Mouse (Mus musculus): ENCODE results near the gene Cwc25. TPM values are rescaled to one million over a fixed set of nuclear protein-coding genes. Genes with fewer than 3 reads are reported as not detected.

Cwc25 gene
- total RNA-seq, 2 experiments from 2014 or later, result 6.2 to 6.5 TPM

DNA sequence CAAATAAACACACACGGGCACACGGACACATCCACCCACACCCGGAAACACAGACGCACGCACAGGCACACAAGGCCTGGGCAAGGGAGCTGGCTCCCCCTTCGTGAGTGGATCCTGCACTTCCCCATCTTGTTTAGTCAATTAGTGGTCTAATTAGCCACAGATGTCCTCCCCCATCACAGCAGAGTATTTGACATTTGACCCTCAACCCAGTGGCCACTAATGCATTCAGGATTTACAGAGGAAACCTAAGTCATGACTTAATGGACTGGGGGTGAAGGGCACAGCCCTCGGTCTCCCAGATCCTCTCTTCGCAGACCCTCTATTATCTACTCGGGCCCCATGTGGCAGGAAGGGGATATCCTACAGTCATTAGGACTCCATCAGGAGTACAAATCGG, 32.7 kb downstream of the Cwc25 start:
- DNase-seq, result no peak
- no peak overlapping the region for H3K4me3 ChIP-seq
- intact Hi-C loops (cut with DNase I), result loop anchor here (2.0 kb wide), 1 partner anchor 15 kb away; no protein-coding TSS in a partner anchor
- no peak for TF ChIP-seq CTCF (IDR thresholded peaks at IDR 0.05)
- H3K27ac ChIP-seq, result no peak overlapping the region

DNA sequence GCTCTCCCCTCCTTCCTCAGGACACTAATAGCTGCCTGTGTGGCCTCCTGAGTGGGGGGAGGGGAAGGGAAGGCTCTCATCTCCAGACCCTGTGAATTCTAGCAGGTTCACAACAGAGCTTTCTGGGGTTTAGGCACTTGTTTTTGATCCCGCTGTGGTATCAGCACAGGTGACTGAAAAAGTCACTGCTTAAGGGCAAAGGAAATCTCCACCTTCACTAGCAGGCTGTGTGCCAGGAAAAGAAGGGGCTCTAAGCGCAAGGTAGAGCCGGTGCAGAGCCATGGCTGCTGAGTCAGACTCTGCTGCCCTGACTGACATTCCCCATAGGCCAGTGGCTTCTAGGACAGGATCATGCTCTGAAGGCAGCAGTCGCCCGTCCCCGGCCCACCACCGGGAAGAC, 37.6 kb downstream of the Cwc25 start:
- H3K4me3 ChIP-seq, result no peak overlapping the region; the same call in 1 of the 2 replicates
- intact Hi-C loops (cut with DNase I), result no loop called here
- H3K27ac ChIP-seq, result peak overlapping the region; percentile 72
- TF ChIP-seq CTCF (IDR thresholded peaks at IDR 0.05), result no peak
- no peak for DNase-seq

DNA sequence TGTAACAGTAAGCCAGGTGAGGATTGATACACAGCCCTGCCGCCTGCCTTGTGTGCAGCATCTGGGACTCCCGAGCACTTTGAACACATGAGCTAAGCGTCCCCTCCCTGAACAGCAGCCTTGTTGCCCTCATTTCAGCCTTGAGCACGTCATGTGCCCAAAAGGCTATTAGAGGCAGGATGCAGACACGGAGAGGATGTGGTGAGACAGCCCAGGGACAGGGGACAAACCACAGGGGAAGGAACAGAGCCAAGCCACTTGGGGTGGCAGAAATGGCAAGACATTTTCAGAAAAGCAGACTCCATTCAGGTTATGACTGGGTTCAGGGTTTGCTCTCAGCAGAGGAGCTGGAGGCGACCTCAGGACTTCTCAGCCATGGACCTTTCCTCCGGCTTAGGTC, 38.0 kb downstream of the Cwc25 start:
- intact Hi-C loops (cut with DNase I), result no loop called here
- H3K27ac ChIP-seq, result peak overlapping the region; percentile 72
- DNase-seq, result no peak
- no peak for TF ChIP-seq CTCF (IDR thresholded peaks at IDR 0.05)
- H3K4me3 ChIP-seq, result no peak overlapping the region; the same call in 1 of the 2 replicates

DNA sequence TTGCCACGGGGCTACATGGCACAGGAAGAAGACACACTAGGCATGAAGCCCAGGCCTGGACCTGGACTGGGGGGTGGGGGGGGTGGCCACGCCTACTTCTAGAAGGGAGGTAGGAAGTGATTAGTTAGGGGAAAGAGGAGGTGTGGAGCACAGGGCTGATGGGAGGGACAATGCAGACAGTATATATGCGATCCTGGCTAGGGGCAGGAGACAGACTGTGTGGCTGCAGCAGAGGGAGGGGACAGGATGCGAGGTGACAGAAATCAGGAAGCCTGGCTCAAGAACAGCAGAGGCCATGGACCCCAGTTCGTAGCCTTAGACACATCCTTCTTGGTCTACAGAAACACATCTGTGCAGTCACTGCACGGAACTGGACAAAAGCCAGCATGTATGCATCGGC, 42.6 kb downstream of the Cwc25 start:
- no peak for TF ChIP-seq CTCF (IDR thresholded peaks at IDR 0.05)
- Histone ChIP-seq H3K27ac (no peak overlapping the region), H3K4me3 (no peak overlapping the region)
- intact Hi-C loops (cut with DNase I), result no loop called here
- no peak for DNase-seq

DNA sequence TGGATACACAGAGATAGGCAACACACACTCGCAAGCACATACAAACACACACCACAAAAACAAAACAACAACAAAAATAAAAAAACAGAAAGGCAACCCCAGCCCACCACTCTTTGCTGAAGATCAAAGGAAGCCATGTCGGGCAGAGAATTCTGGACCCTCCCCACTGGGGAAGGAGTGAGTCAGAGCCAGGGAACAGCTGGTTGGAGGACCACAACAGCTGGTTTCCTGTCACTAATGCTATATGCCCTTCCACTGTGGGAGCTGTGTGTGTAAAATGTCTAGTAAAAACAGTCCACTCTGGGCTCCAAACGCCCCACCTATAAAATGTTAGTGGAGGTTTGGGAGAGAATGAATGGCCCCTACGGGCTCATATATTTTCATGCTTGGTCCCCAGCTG, 45.0 kb downstream of the Cwc25 start:
- TF ChIP-seq CTCF (IDR thresholded peaks at IDR 0.05), result no peak
- no peak overlapping the region for H3K4me3 ChIP-seq

DNA sequence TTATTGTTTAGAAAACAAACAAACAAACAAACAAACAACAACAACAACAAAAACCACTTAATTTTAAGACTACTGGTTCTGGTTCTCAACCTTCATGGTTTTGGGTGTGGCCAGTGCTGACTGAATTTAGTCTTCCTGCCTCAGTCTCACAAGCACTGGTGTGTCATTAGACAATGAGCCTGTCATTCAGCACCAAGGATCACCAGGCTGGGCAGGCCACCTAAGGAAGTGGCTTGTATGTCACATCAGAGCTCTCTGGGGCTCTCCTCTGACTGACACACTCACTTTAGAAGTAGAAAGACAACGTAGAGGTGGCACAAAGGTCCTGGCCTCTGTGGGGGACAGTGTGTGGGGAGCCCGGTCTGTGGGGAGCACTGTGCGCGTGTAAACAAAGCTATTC, 47.3 kb downstream of the Cwc25 start:
- no peak for DNase-seq
- intact Hi-C loops (cut with DNase I), result loop anchor here (2.0 kb wide), 1 partner anchor 14 kb away; no protein-coding TSS in a partner anchor
- Histone ChIP-seq H3K4me3 (no peak overlapping the region), H3K27ac (peak overlapping the region; percentile 87; the same call in 1 of the 2 replicates)
- TF ChIP-seq CTCF (IDR thresholded peaks at IDR 0.05), result no peak

More for the DNA sequence above, 45.0 kb downstream of the Cwc25 start:
- intact Hi-C loops (cut with DNase I), result no loop called here
- no peak for DNase-seq
- no peak overlapping the region for H3K27ac ChIP-seq

DNA sequence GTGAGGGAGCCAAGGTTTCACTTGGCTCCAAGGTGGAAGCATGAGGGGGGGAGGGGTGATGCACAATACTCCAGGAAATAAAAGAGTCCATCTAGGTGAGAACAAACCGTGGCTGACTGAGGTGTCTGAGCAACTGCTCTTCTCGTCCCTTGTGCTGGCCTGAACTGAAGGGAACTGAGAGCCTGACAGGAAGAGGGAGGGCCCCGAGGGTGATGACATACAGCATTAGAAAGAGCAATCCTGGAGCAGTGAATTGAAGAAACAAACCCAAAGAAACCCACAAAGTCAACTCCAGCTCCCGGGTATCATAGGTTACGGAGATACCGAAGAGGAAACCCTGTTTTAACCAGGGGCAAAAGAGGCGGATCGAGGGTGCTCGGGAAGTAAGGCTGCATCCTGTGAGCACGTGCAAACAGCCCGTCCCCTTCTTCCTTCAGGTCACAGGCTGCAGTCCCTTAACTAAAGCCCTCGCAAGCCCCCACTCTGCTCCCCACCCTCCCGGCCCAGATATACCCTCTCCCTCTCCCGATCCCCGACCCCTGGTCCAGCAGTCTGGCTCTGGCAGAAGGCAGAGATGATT, 48.0 kb downstream of the Cwc25 start:
- Histone ChIP-seq H3K4me3 (no peak overlapping the region), H3K27ac (peak overlapping the region; percentile 87; the same call in 1 of the 2 replicates)
- no peak for TF ChIP-seq CTCF (IDR thresholded peaks at IDR 0.05)
- intact Hi-C loops (cut with DNase I), result loop anchor here (2.0 kb wide), 1 partner anchor 14 kb away; no protein-coding TSS in a partner anchor
- DNase-seq, result no peak

DNA sequence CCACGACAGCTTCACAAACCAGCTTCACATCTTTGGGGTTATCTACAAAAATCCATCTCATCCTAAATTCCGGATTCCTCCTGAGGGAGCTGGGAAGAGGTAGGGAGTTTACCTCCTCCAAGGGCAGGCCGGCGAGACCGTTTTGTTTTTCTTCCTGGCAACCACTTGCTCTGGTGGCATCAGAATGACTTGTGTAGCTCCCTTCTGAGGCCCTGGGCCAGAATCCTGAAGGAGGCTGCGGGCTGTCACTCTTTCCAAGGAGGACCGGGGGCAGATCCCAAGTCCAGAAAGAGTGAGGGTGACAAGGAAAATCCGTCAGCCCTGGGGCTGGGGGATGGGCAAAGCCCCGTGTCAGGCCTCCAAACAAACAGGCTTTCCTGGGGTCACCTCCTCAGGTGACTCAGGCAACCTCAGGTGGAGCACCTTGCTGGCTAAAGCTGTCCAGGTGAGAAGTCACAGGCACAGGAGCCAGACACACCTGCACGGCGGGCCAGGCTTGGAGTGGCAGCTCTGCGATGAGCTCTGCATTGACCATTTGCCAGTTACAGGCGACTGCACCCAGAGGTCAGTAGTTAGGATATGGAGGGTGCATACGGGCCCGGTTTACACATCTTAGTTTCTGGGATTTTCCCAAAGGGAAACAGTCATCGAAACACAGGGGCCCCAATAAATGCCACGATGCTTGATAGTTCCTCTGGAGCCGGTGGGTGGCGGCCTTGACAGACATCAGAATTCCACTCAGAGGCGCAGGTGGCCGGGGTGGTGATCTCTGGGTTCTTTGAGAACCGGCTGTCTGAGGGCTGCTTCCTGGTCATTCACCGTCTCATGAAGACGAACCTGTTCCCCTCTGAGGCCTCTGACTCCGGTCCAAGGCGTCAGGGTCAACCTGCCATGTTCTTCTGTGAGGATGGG, 48.7 kb downstream of the Cwc25 start:
- Histone ChIP-seq H3K4me3 (no peak overlapping the region), H3K27ac (peak overlapping the region; percentile 87)
- no peak for DNase-seq
- intact Hi-C loops (cut with DNase I), result loop anchor here (2.0 kb wide), 1 partner anchor 15 kb away; no protein-coding TSS in a partner anchor
- no peak for TF ChIP-seq CTCF (IDR thresholded peaks at IDR 0.05)

DNA sequence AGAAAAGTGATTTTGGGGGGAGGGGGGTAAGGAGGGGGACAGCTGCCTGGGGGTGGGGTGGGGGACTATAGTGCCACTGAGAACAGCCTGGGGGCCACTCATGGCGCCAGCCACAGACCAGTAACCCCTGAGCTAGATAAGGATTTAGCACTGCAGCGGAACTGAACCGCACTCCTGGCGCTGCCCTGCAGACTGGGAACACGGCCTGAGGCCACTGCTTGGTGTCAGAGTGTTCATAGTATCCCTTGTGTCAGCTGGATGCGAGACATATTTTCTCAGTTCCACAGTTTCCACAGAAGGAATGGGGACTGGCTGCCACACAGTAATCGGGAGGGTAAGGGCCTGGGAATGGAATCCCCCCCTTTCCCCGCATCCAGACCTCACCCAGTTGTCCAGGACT, 50.3 kb downstream of the Cwc25 start:
- peak; percentile 75 for DNase-seq
- TF ChIP-seq CTCF (IDR thresholded peaks at IDR 0.05), result no peak

DNA sequence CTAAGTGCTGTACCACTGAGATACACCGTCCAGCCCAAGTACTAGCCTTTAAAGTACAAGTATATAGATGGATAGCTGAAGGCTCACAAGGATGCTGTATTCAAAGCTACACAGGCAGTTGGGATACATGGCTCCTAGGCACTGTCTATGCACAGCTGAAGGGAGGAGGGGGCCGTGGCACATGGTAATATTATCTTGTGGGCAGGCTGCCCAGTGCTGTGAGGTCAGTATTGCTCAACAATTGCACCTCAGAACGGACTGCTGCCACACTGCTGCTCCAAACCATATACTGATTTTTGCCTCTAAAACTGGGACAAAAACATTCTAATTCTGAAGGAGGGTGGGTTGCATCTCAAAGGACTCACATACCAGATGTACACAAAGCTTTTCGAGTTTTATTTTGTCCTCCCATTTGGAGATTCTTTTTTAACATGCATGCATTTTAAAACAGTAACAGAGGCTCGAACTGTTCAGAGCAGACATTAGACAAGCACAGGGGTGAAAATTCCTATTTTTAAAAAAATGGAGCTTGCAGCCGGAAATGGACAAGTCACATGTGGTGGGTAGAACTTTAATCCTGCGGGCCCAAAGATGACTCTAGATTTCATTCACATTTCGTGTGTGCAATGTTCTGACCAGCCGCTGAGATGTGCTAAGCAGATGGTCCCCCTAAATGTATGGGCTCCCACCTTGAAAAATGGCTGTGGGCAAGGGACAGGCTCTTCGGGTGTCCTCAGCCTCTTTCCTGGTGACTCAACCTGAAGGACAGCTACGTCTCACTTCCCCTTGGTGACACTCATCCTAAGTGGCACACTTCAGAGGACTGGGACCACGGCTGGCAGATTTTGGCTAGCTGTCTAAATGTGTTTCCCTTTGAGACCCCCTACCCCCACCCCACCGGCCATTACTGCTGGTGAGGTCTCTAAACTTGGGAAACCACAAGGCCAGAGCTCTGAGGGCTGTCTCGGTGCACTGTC, 51.3 kb downstream of the Cwc25 start:
- intact Hi-C loops (cut with DNase I), result no loop called here
- TF ChIP-seq CTCF (IDR thresholded peaks at IDR 0.05), result no peak
- Histone ChIP-seq H3K4me3 (no peak overlapping the region), H3K27ac (peak overlapping the region; percentile 87)
- DNase-seq, result peak; percentile 82

More for the DNA sequence above, 50.3 kb downstream of the Cwc25 start:
- H3K4me3 ChIP-seq, result no peak overlapping the region
- intact Hi-C loops (cut with DNase I), result no loop called here
- H3K27ac ChIP-seq, result peak overlapping the region; percentile 87

DNA sequence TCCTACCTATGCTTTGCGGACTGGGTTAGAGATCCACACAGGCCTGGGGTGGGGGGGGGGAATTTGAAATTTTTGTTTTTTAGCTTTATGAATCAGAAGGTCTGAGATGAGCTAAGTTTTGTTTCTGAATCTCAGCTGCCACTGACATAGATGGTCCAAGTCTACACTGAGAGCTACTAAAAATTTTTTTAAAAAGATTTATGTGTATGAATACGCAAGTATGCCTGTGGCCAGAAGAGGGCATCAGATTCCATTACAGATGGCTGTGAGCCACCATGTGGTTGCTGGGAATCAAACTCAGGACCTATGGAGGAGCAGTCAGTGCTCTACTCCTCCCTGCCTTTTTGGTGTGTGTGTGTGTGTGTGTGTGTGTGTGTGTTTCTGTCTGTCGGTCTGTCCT, 52.0 kb downstream of the Cwc25 start:
- H3K4me3 ChIP-seq, result no peak overlapping the region

DNA sequence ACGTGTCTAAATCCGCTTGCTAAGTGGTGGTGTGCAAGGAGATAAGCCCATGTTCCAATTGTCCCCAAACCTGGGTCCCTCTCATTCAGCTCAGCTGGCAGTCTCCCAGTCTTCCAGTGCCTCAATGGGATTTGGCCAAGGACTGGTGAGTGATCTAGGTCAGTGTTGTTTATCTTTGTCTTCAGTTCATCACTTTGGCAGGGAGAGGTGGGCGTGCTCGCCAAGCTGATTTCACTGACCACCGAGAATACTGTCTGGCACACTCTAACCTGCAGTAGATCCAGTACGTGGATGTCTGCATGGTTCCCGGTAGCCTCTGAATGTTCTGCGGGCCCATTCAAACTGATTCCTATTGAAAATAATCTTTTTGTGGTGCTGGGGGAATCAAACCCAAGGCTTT, 52.5 kb downstream of the Cwc25 start:
- Histone ChIP-seq H3K4me3 (no peak overlapping the region), H3K27ac (peak overlapping the region; percentile 87)
- peak; percentile 83 for DNase-seq
- TF ChIP-seq CTCF (IDR thresholded peaks at IDR 0.05), result no peak
- intact Hi-C loops (cut with DNase I), result no loop called here

More for the DNA sequence above, 52.0 kb downstream of the Cwc25 start:
- no peak for DNase-seq
- H3K27ac ChIP-seq, result peak overlapping the region; percentile 87
- peak; percentile 33; the same call in 1 of the 2 replicates for TF ChIP-seq CTCF (IDR thresholded peaks at IDR 0.05)
- intact Hi-C loops (cut with DNase I), result no loop called here
